Mouse (Mus musculus) liver, adult 2 months (tissue): Measurements from ENCODE around the gene Card19. TPM values are rescaled to one million over a fixed set of nuclear protein-coding genes. Genes with fewer than 3 reads are reported as not detected.

Experiments
- DNase-seq: peaks from one replicate; pipeline ENCODE4 v3.0.0-alpha.2; 2011; ENCODE audit warnings: low read depth, low spot score; ENCODE audit errors: extremely low read depth
- H3K27ac ChIP-seq: fragments of 200-500 bp; replicated peaks from 2 replicates; pipeline ENCODE4 v1.5.1; 2012; ENCODE audit warnings: low read depth, mild to moderate bottlenecking, control low read depth, inconsistent platforms, low read length; ENCODE audit not compliant: insufficient read depth
- H3K27me3 ChIP-seq: fragments of 200-500 bp; 2 replicates; pipeline ENCODE4 v1.6.1; 2012; ENCODE audit warnings: mild to moderate bottlenecking, moderate library complexity, low read length, inconsistent platforms; ENCODE audit not compliant: control insufficient read depth, insufficient read depth
- H3K36me3 ChIP-seq: fragments of 200-500 bp; 2 replicates; pipeline ENCODE4 v1.6.1; 2012; ENCODE audit warnings: low read length, inconsistent platforms; ENCODE audit not compliant: control insufficient read depth, insufficient read depth
- H3K4me1 ChIP-seq: fragments of 200-500 bp; 2 replicates; pipeline ENCODE4 v1.6.1; 2011; ENCODE audit warnings: low read length; ENCODE audit not compliant: control insufficient read depth, insufficient read depth
- H3K4me3 ChIP-seq: fragments of 200-500 bp; 2 replicates; pipeline ENCODE4 v1.5.1; 2011; ENCODE audit warnings: low read depth, mild to moderate bottlenecking, control low read depth, low read length, moderate library complexity; ENCODE audit not compliant: insufficient read depth
- H3K79me2 ChIP-seq: fragments of 200-500 bp; 2 replicates; pipeline ENCODE4 v1.6.1; 2012; ENCODE audit warnings: inconsistent platforms, mild to moderate bottlenecking, low read length, moderate library complexity; ENCODE audit not compliant: control insufficient read depth, insufficient read depth
- H3K9ac ChIP-seq: fragments of 200-500 bp; 2 replicates; pipeline ENCODE4 v1.6.1; 2012; ENCODE audit warnings: low read depth, mild to moderate bottlenecking, control low read depth, inconsistent platforms, low read length
- CTCF ChIP-seq: fragments of 200-500 bp; IDR thresholded peaks from 2 replicates; pipeline ENCODE4 v1.5.1; 2011; ENCODE audit warnings: low read depth, low read length, control low read depth
- POLR2A ChIP-seq: fragments of 200-500 bp; IDR thresholded peaks from 2 replicates; pipeline ENCODE4 v1.6.1; 2011; ENCODE audit warnings: low read length, control low read depth; ENCODE audit not compliant: insufficient read depth; ENCODE audit errors: extremely low read depth
- WGBS: fragments of 180-500 bp; shearing (Covaris S2); methylation state at CpG from one replicate; pipeline ENCODE4 v1.1.7; 2018; 5-methylcytosine and 5-hydroxymethylcytosine counted together
- polyA plus RNA-seq: library from polyadenylated mRNA; depleted of rRNA; stranded (reverse); fragments of >200 nt; gene quantifications from 2 replicates; pipeline ENCODE4 v1.2.3, GENCODE M21; 2012; rRNA removed
- total RNA-seq: library from RNA; depleted of rRNA; stranded (reverse); fragments of >200 nt; gene quantifications from 2 replicates; pipeline ENCODE4 v1.2.3, GENCODE M21; 2014; rRNA removed

Card19 gene
- total and polyA plus RNA-seq, 2 experiments = 11.2 to 38.0 TPM

DNA sequence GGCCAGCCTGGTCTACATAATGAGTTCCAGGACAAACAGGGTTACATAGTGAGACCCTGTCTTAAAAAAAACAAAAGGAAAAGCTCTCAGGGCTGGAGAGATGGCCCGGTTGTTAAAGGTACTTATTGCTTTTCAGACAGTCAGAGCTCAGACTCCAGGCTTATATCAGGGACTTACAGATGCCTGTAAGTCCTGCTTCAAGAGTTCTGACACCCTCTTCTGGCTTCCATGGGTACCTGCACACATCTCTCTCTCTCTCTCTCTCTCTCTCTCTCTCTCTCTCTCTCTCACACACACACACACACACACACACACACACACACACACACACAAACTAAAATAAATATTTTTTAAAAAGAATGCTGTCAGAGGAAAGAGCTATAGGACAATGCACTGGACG lies 54.6 kb downstream of the Card19 start:
- 62% methylated on average over 2 of the region's 2 CpGs for WGBS
- Histone ChIP-seq H3K27me3 (no peaks in the 10 kb centered on the region), H3K27ac (no peak overlapping the region), H3K79me2 (no peaks in the 10 kb centered on the region), H3K9ac (no peak overlapping the region), H3K4me3 (no peak overlapping the region), H3K36me3 (no peaks in the 10 kb centered on the region), H3K4me1 (no peaks in the 10 kb centered on the region)
- DNase-seq = no peak
- TF ChIP-seq CTCF (no peak), POLR2A (no peak)

DNA sequence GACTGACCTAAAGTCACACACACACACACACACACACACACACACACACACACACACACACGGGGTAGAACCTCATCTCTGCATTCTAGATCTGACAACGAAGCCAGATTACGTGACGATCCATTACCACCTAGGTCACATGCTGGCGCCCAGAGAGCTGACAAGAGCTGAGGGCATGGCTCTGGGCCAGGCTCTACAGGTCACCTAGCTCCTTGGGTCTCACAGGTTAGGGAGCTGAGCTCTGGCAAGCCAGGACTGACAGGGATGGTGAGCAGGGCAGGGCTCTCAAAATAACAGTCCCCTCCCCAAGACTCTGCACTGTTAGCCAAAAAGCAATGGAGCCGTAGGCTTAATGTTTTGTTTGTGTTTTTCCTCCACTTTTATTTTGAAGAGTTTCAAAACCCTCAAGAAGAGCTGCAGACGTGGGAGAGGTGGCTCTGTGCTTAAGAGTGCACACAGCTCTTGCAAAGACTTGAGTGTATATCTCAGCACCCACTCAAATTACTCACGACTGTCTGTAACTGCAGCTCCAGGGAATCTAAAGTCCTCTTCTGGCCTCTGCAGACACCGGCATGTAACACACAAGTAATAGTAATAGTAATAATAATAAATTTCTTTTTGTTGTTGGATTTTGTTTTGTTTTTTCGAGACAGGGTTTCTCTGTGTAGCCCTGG lies 57.7 kb downstream of the Card19 start:
- TF ChIP-seq POLR2A = no peak
- TF ChIP-seq CTCF = no peak
- Histone ChIP-seq H3K27me3 (0 out of 2 replicates have a peak, but pooled peaks cover 2% of the 10 kb centered on the region), H3K4me3 (no peak overlapping the region), H3K9ac (no peak overlapping the region), H3K27ac (no peak overlapping the region), H3K4me1 (no peaks in the 10 kb centered on the region), H3K36me3 (no peaks in the 10 kb centered on the region), H3K79me2 (no peaks in the 10 kb centered on the region)
- WGBS = 85% methylated on average over 10 of the region's 10 CpGs
- DNase-seq = no peak

DNA sequence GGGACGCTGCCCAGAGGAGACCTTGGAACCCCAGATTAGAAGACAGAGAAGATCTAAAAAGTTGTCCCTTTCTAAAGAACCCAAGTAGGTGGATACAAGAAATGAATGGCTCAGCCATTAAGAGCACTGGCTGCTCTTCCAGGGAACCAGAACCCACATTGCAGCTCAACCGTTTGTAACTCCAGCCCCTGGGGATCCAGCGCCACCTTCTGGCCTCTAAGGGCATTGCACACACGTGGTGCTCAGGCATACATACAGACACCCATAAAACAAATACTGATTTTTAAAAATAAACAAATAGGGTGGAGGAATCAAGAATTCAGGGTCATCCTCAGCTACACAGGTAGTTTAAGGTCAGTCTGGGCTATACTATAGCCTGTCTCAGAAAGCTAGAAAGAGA lies 59.2 kb downstream of the Card19 start:
- H3K4me1 ChIP-seq = no peaks in the 10 kb centered on the region

DNA sequence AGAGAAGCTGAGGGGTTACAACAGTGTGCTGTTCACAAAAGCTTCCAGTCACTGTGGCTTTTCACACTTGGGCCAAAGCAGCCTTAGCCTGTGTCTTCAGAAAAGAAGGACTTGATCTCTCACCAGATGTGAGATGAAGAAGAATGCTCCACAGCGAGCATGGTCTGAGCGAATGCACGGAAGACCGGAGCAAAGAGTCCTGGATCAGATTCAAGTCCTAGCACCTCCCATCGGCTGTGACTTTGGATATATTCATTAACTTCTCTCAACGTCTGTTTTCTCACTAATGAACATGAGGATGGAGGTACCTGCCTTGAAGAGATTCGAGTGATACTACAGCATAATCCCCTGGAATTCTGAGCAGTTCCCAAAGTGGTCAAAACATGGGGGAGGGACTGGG lies 61.2 kb downstream of the Card19 start:
- WGBS = 68% methylated on average over 7 of the region's 7 CpGs
- no peak overlapping the region for H3K9ac ChIP-seq
- no peak for TF ChIP-seq CTCF
- no peak for TF ChIP-seq POLR2A
- H3K79me2 ChIP-seq = no peaks in the 10 kb centered on the region
- no peaks in the 10 kb centered on the region for H3K36me3 ChIP-seq
- no peak for DNase-seq
- no peak overlapping the region for H3K4me3 ChIP-seq
- H3K27me3 ChIP-seq = peaks cover 2% of the 10 kb centered on the region; the same call in 1 of the 2 replicates
- no peaks in the 10 kb centered on the region for H3K4me1 ChIP-seq
- H3K27ac ChIP-seq = no peak overlapping the region

More for the DNA sequence above, 59.2 kb downstream of the Card19 start:
- no peak for TF ChIP-seq POLR2A
- TF ChIP-seq CTCF = peak; percentile 24
- no peak for DNase-seq
- H3K79me2 ChIP-seq = no peaks in the 10 kb centered on the region
- no peaks in the 10 kb centered on the region for H3K36me3 ChIP-seq
- H3K27ac ChIP-seq = no peak overlapping the region
- no peak overlapping the region for H3K9ac ChIP-seq
- 0 out of 2 replicates have a peak, but pooled peaks cover 2% of the 10 kb centered on the region for H3K27me3 ChIP-seq
- WGBS = 77% methylated on average over 4 of the region's 4 CpGs
- H3K4me3 ChIP-seq = no peak overlapping the region

DNA sequence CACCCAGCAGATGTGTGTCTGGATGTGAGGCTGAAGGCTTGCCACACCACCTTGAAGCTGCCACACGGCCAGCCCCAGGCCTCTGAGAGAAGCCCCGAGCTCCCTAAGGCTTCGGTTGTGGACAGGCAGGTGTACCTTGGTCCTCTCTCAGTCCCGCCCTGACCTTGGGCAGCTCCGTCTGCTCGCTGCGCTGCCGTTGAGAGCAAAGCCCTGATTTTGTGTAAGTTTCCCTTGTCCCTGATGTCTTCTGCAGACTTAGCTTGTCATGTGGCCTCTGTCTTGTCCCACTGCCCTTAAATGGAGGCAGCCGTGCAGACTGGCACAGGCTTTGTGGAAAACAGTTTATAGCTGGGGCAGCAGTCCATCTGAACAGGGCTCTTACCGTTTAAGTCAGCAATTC lies 61.8 kb downstream of the Card19 start:
- Histone ChIP-seq H3K27me3 (peaks cover 2% of the 10 kb centered on the region; the same call in 1 of the 2 replicates), H3K27ac (no peak overlapping the region), H3K36me3 (no peaks in the 10 kb centered on the region), H3K4me1 (no peaks in the 10 kb centered on the region), H3K4me3 (no peak overlapping the region), H3K9ac (no peak overlapping the region), H3K79me2 (no peaks in the 10 kb centered on the region)
- no peak for DNase-seq
- TF ChIP-seq CTCF = no peak
- no peak for TF ChIP-seq POLR2A
- 69% methylated on average over 10 of the region's 10 CpGs for whole genome bisulfite sequencing

Other genes with a start within 250 kb of the Card19 start
- 45.1 and 59.3 TPM in 2 replicates for gene Fam120a, start 248.0 kb downstream of the Card19 start, total RNA-seq
- gene Fam120a, start 248.0 kb downstream of the Card19 start, polyA plus RNA-seq = 40.1 and 40.6 TPM in 2 replicates
- 0.07 and 0.09 TPM in 2 replicates for gene Wnk2, start 68.0 kb downstream of the Card19 start, total RNA-seq
- gene Wnk2, start 68.0 kb downstream of the Card19 start, polyA plus RNA-seq = 0.15 and 0.16 TPM in 2 replicates
- gene Ninj1, start 28.6 kb downstream of the Card19 start, total RNA-seq = 178 TPM in 2 replicates
- gene Ninj1, start 28.6 kb downstream of the Card19 start, polyA plus RNA-seq = 1,040 and 1,373 TPM in 2 replicates
- gene Susd3, start 32.7 kb upstream of the Card19 start, total RNA-seq = 0.18 and 0.27 TPM in 2 replicates
- gene Susd3, start 32.7 kb upstream of the Card19 start, polyA plus RNA-seq = 0.49 and 1.1 TPM in 2 replicates
- 0.60 and 0.65 TPM in 2 replicates for gene Fgd3, start 104.3 kb upstream of the Card19 start, total RNA-seq
- gene Fgd3, start 104.3 kb upstream of the Card19 start, polyA plus RNA-seq = 0.40 and 0.51 TPM in 2 replicates
- 7.4 and 7.6 TPM in 2 replicates for gene Bicd2, start 125.5 kb upstream of the Card19 start, total RNA-seq
- 6.2 and 8.7 TPM in 2 replicates for gene Bicd2, start 125.5 kb upstream of the Card19 start, polyA plus RNA-seq
- 5.0 and 5.6 TPM in 2 replicates for gene Ippk, start 205.2 kb upstream of the Card19 start, total RNA-seq
- 3.2 and 3.9 TPM in 2 replicates for gene Ippk, start 205.2 kb upstream of the Card19 start, polyA plus RNA-seq